Mouse (Mus musculus) kidney, postnatal 0 days (tissue): ENCODE results near the gene Apol6. TPM values are rescaled to one million over a fixed set of nuclear protein-coding genes. Genes with fewer than 3 reads are reported as not detected.
"Not testable (repeated sequence)": the region's sequence is repeated elsewhere in the genome, so short reads cannot be mapped to it uniquely, and the experiment has no call there.

Experiments
- ATAC-seq: fragments of 200-750 bp; cut with Nextera tagmentation; replicated peaks from 2 replicates; pipeline ENCODE4 v1.8.0; 2017; ENCODE audit warnings: low read depth, moderate number of reproducible peaks, moderate TSS enrichment, moderate library complexity; ENCODE audit not compliant: low FRiP score
- DNase-seq: peaks from one replicate; pipeline ENCODE4 v3.0.0-alpha.2; 2016; ENCODE audit warnings: low spot score
- H3K27ac ChIP-seq: fragments of 300-500 bp; sonication (generic); 2 replicates; pipeline ENCODE4 v1.5.1; 2014; ENCODE audit warnings: mild to moderate bottlenecking
- H3K27me3 ChIP-seq: fragments of 300-500 bp; sonication (generic); 2 replicates; pipeline ENCODE4 v1.6.1; 2014; ENCODE audit warnings: low read length, mixed read lengths; ENCODE audit not compliant: insufficient read depth
- H3K36me3 ChIP-seq: fragments of 300-500 bp; sonication (generic); 2 replicates; pipeline ENCODE4 v1.6.1; 2014; ENCODE audit warnings: low read length, mixed read lengths; ENCODE audit not compliant: insufficient read depth
- H3K4me1 ChIP-seq: fragments of 300-500 bp; sonication (generic); replicated peaks from 2 replicates; pipeline ENCODE4 v1.6.1; 2014; ENCODE audit warnings: antibody characterized with exemption, low read length, mixed read lengths; ENCODE audit not compliant: insufficient read depth
- H3K4me2 ChIP-seq: fragments of 300-500 bp; sonication (generic); 2 replicates; pipeline ENCODE4 v1.6.1; 2014; ENCODE audit warnings: mild to moderate bottlenecking, low read length, moderate library complexity, mixed read lengths
- H3K4me3 ChIP-seq: fragments of 300-500 bp; sonication (generic); replicated peaks from 2 replicates; pipeline ENCODE4 v1.5.1; 2014; ENCODE audit warnings: low read depth, low read length
- H3K9ac ChIP-seq: fragments of 300-500 bp; sonication (generic); 2 replicates; pipeline ENCODE4 v1.6.1; 2014; ENCODE audit warnings: low read depth, low read length
- H3K9me3 ChIP-seq: fragments of 300-500 bp; sonication (generic); replicated peaks from 2 replicates; pipeline ENCODE4 v1.6.1; 2016; ENCODE audit warnings: low read length, inconsistent platforms, mixed read lengths
- CTCF ChIP-seq: IDR thresholded peaks from 2 replicates; pipeline ENCODE4 v1.5.1; 2016; ENCODE audit warnings: antibody characterized with exemption, low read depth, mild to moderate bottlenecking, moderate library complexity
- WGBS: fragments of 180-500 bp; shearing (Covaris S2); extraction: QIAGEN DNeasy Blood & Tissue Kit; methylation state at CpG from one replicate; pipeline ENCODE4 v1.1.7; 2014; 5-methylcytosine and 5-hydroxymethylcytosine counted together
- polyA plus RNA-seq: library from polyadenylated mRNA; unstranded; fragments of >200 nt; fragmentation: Nextera tagmentation; extraction: Ambion mirVana; gene quantifications from 2 replicates; pipeline ENCODE4 v1.2.1, GENCODE M21; 2015

Apol6 gene
- polyA plus RNA-seq, 1 experiment from 2014 or later = 0.08 TPM

- H3K4me1 ChIP-seq = 0 out of 2 replicates have a peak, but pooled peaks cover 11% of the 10 kb centered on the region
- H3K4me3 ChIP-seq = no peak overlapping the region
- no peak for TF ChIP-seq CTCF
- H3K9ac ChIP-seq = no peak overlapping the region
- H3K27me3 ChIP-seq = no peaks in the 10 kb centered on the region
- no peaks in the 10 kb centered on the region for H3K9me3 ChIP-seq
- H3K27ac ChIP-seq = no peak overlapping the region
- DNase-seq (no peak), ATAC-seq (no peak)
- 24% methylated on average over 1 of the region's 1 CpGs for WGBS
- H3K4me2 ChIP-seq = no peak overlapping the region
- no peaks in the 10 kb centered on the region for H3K36me3 ChIP-seq
These were observed 7.6 kb downstream of the Apol6 start for GRCm38 (mm10) chr15:77052176-77052575.

- DNase-seq (no peak), ATAC-seq (no peak)
- no peaks in the 10 kb centered on the region for H3K9me3 ChIP-seq
- WGBS = 89% methylated on average over 1 of the region's 1 CpGs
- H3K27me3 ChIP-seq = no peaks in the 10 kb centered on the region
- no peak for TF ChIP-seq CTCF
- no peak overlapping the region for H3K9ac ChIP-seq
- H3K27ac ChIP-seq = no peak overlapping the region
- 0 out of 2 replicates have a peak, but pooled peaks cover 11% of the 10 kb centered on the region for H3K4me1 ChIP-seq
- H3K36me3 ChIP-seq = no peaks in the 10 kb centered on the region
- no peak overlapping the region for H3K4me2 ChIP-seq
- H3K4me3 ChIP-seq = no peak overlapping the region
These were observed 8.5 kb downstream of the Apol6 start for GRCm38 (mm10) chr15:77053021-77053420.

GRCm38 (mm10) chr15:77054611-77055175 is 10.2 kb downstream of the Apol6 start:
- WGBS = 73% methylated on average over 5 of the region's 5 CpGs
- Histone ChIP-seq H3K36me3 (no peaks in the 10 kb centered on the region), H3K4me3 (no peak overlapping the region), H3K27ac (no peak overlapping the region), H3K9ac (no peak overlapping the region), H3K4me2 (no peak overlapping the region), H3K4me1 (0 out of 2 replicates have a peak, but pooled peaks cover 11% of the 10 kb centered on the region), H3K27me3 (no peaks in the 10 kb centered on the region), H3K9me3 (no peaks in the 10 kb centered on the region)
- TF ChIP-seq CTCF = no peak
- ATAC-seq = no peak
- DNase-seq = no peak

- Histone ChIP-seq H3K4me2 (no peak overlapping the region), H3K9me3 (no peaks in the 10 kb centered on the region), H3K36me3 (no peaks in the 10 kb centered on the region), H3K27me3 (no peaks in the 10 kb centered on the region), H3K9ac (no peak overlapping the region), H3K27ac (no peak overlapping the region), H3K4me1 (0 out of 2 replicates have a peak, but pooled peaks cover 11% of the 10 kb centered on the region), H3K4me3 (no peak overlapping the region)
- ATAC-seq (no peak), DNase-seq (no peak)
- TF ChIP-seq CTCF = no peak
- WGBS = 21% methylated on average over 6 of the region's 6 CpGs
These were observed 11.7 kb downstream of the Apol6 start for GRCm38 (mm10) chr15:77056001-77056790.

GRCm38 (mm10) chr15:77056791-77057051 is 12.2 kb downstream of the Apol6 start:
- Histone ChIP-seq H3K4me2 (no peak overlapping the region), H3K4me3 (no peak overlapping the region), H3K27me3 (no peaks in the 10 kb centered on the region), H3K36me3 (no peaks in the 10 kb centered on the region), H3K9me3 (no peaks in the 10 kb centered on the region), H3K4me1 (0 out of 2 replicates have a peak, but pooled peaks cover 11% of the 10 kb centered on the region), H3K9ac (no peak overlapping the region), H3K27ac (no peak overlapping the region)
- WGBS = 46% methylated on average over 3 of the region's 3 CpGs
- TF ChIP-seq CTCF = no peak
- no peak for ATAC-seq
- no peak for DNase-seq

GRCm38 (mm10) chr15:77058566-77058965 is 14.0 kb downstream of the Apol6 start:
- H3K27me3 ChIP-seq = no peaks in the 10 kb centered on the region
- no peak overlapping the region for H3K4me2 ChIP-seq
- H3K27ac ChIP-seq = no peak overlapping the region
- ATAC-seq = no peak
- no peak for TF ChIP-seq CTCF
- no peak for DNase-seq
- 0 out of 2 replicates have a peak, but pooled peaks cover 11% of the 10 kb centered on the region for H3K4me1 ChIP-seq
- H3K36me3 ChIP-seq = no peaks in the 10 kb centered on the region
- H3K9me3 ChIP-seq = no peaks in the 10 kb centered on the region
- H3K9ac ChIP-seq = no peak overlapping the region
- H3K4me3 ChIP-seq = no peak overlapping the region

GRCm38 (mm10) chr15:77059416-77059815 is 14.9 kb downstream of the Apol6 start:
- WGBS = 92% methylated on average over 4 of the region's 4 CpGs

More at GRCm38 (mm10) chr15:77059416-77059815, 14.9 kb downstream of the Apol6 start:
- 0 out of 2 replicates have a peak, but pooled peaks cover 11% of the 10 kb centered on the region for H3K4me1 ChIP-seq
- not testable (repeated sequence) for H3K9me3 ChIP-seq, ATAC-seq, H3K4me3 ChIP-seq, H3K36me3 ChIP-seq, H3K4me2 ChIP-seq, H3K27me3 ChIP-seq, DNase-seq, H3K9ac ChIP-seq, H3K27ac ChIP-seq
